Mouse (Mus musculus): Measurements from ENCODE around the gene Palld. TPM values are rescaled to one million over a fixed set of nuclear protein-coding genes. Genes with fewer than 3 reads are reported as not detected.

Palld gene
- 95.3 and 96.7 TPM in 2 replicates for polyA plus RNA-seq (2016; fragmentation: Nextera tagmentation; extraction: Ambion mirVana)

DNA sequence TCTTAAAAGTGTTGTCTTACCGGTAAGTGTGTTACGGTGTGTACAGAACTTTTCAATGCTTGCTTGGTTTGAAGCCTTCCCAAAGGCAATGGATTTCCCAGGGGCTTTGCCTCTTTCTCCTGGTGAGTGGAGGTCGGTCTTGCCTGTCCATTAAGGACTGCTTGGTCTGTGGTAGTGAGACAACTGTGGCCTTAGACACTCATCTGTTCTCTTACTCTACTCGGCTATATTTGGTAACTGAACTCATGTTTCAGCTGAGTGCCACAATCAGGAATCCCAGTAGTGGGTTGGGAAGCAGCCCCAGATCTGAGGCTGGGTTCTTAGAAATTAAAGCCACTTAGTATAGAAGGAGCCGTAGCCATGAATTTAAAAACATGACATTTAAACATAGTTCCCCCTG lies at the start of gene Palld:
TSS of gene Palld (minus strand) at position 170 of the 400 bp plus-strand sequence.
- no peaks in the 10 kb centered on the region for H3K4me1 ChIP-seq (replicated peaks)
- 86% methylated on average over 5 of the region's 5 CpGs for WGBS
- no peaks in the 10 kb centered on the region for H3K27me3 ChIP-seq
- H3K4me2 ChIP-seq, result no peak within 1 kb of the TSS
- no peaks in the 10 kb centered on the region for H3K9me3 ChIP-seq
- no peak within 1 kb of the TSS for H3K4me3 ChIP-seq (replicated peaks)
- H3K27ac ChIP-seq, result no peak within 1 kb of the TSS
- H3K36me3 ChIP-seq, result no peaks in the 10 kb centered on the region
- ATAC-seq (ENCODE audit: insufficient number of reproducible peaks, insufficient read depth, low FRiP score, low TSS enrichment, low read depth), result no peak
- no peak within 1 kb of the TSS for H3K9ac ChIP-seq (replicated peaks)

GRCm38 (mm10) chr8:61937576-61937975 lies 35.1 kb upstream of the Palld start:
- no peak overlapping the region for H3K9ac ChIP-seq (replicated peaks)
- H3K9me3 ChIP-seq, result no peaks in the 10 kb centered on the region
- ATAC-seq (ENCODE audit: insufficient number of reproducible peaks, insufficient read depth, low FRiP score, low TSS enrichment, low read depth), result no peak

GRCm38 (mm10) chr8:61933243-61933642 lies 30.8 kb upstream of the Palld start:
- Histone ChIP-seq H3K27me3 (peaks cover 4% of the 10 kb centered on the region; the same call in 1 of the 2 replicates), H3K4me2 (no peak overlapping the region), H3K27ac (no peak overlapping the region), H3K9me3 (no peaks in the 10 kb centered on the region), H3K36me3 (no peaks in the 10 kb centered on the region), H3K4me1 (replicated peaks) (0 out of 2 replicates have a peak, but pooled peaks cover 2% of the 10 kb centered on the region), H3K4me3 (replicated peaks) (no peak overlapping the region), H3K9ac (replicated peaks) (no peak overlapping the region)
- WGBS, result 35% methylated on average over 2 of the region's 2 CpGs
- no peak for ATAC-seq (ENCODE audit: insufficient number of reproducible peaks, insufficient read depth, low FRiP score, low TSS enrichment, low read depth)

More at GRCm38 (mm10) chr8:61937576-61937975, 35.1 kb upstream of the Palld start:
- Histone ChIP-seq H3K27ac (no peak overlapping the region), H3K36me3 (no peaks in the 10 kb centered on the region), H3K4me1 (replicated peaks) (no peaks in the 10 kb centered on the region), H3K4me3 (replicated peaks) (no peak overlapping the region), H3K27me3 (no peaks in the 10 kb centered on the region), H3K4me2 (no peak overlapping the region)
- WGBS, result 58% methylated on average over 2 of the region's 2 CpGs

DNA sequence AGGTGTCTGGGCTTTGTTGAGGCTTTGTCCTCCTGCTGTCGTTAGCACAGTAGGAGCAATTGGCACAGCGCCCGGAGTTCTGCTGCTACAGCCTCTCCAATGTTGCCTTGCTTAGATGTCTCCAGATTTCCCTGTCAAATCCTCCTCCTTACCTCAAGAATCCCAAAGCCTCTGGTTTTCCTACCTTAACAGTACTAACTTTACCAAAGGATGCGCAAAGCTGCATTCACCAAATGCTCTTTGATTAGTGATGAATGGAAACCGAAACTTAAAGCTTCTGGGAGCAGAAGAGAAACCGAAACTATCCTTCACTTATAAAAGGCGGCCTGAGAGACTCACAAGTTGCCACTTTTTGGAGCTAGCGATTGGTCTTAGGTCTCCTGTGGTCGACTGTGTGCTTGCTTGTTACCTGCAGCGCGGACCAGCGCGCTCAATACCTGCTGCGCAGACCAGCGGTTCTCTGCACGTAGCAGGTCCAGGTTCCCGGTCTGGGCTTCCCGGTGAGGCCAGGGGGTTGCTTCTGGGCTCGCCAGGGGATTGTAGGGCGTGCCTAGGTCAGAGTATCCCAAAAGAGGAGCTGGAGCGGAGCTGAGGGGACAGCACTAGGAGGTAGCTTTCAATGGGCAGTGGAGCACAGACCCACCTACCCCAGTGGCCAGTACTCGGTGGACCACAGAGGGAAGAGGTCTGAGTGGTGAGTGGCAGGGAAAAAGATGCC lies 25.4 kb upstream of the Palld start, which contains the start of gene Ddx60:
TSS of gene Ddx60 (plus strand) at position 311 of the 718 bp plus-strand sequence.
- WGBS, result 9% methylated on average over 22 of the region's 22 CpGs
- peak within 1 kb of the TSS; percentile 47 for H3K4me3 ChIP-seq (replicated peaks)
- H3K36me3 ChIP-seq, result no peaks in the 10 kb centered on the region
- H3K4me1 ChIP-seq (replicated peaks), result 0 out of 2 replicates have a peak, but pooled peaks cover 8% of the 10 kb centered on the region
- H3K27me3 ChIP-seq, result peaks cover 16% of the 10 kb centered on the region
- H3K9ac ChIP-seq (replicated peaks), result peak within 1 kb of the TSS; percentile 42
- no peaks in the 10 kb centered on the region for H3K9me3 ChIP-seq
- no peak within 1 kb of the TSS for H3K27ac ChIP-seq
- H3K4me2 ChIP-seq, result peak within 1 kb of the TSS; percentile 75
- peak; percentile 47; the same call in 1 of the 2 replicates for ATAC-seq (ENCODE audit: insufficient number of reproducible peaks, insufficient read depth, low FRiP score, low TSS enrichment, low read depth)

DNA sequence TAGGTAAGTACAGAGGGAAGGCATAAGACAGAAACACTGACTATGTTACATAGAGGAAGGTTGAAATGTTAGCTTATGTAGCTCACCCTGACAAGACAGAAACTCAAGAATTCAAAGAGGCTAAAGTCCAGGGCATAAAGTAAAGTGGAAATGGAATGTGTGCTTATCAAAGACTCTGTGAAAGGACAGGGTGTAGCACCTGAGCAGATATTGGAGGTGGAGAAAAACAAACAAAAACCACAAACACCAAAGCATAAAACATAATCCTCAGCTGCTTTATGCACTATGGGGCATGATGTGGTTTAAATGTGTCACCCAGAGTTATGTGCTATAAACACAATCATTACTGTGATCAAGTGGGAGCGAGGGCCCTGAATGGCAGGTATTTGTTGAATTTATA lies 22.0 kb upstream of the Palld start:
- no peak for ATAC-seq (ENCODE audit: insufficient number of reproducible peaks, insufficient read depth, low FRiP score, low TSS enrichment, low read depth)
- Histone ChIP-seq H3K9ac (replicated peaks) (no peak overlapping the region), H3K9me3 (no peaks in the 10 kb centered on the region), H3K27me3 (peaks cover 16% of the 10 kb centered on the region), H3K36me3 (no peaks in the 10 kb centered on the region), H3K4me2 (no peak overlapping the region), H3K27ac (no peak overlapping the region), H3K4me3 (replicated peaks) (no peak overlapping the region), H3K4me1 (replicated peaks) (peaks cover 8% of the 10 kb centered on the region; the same call in 1 of the 2 replicates)
- WGBS, result 75% methylated on average over 1 of the region's 1 CpGs

DNA sequence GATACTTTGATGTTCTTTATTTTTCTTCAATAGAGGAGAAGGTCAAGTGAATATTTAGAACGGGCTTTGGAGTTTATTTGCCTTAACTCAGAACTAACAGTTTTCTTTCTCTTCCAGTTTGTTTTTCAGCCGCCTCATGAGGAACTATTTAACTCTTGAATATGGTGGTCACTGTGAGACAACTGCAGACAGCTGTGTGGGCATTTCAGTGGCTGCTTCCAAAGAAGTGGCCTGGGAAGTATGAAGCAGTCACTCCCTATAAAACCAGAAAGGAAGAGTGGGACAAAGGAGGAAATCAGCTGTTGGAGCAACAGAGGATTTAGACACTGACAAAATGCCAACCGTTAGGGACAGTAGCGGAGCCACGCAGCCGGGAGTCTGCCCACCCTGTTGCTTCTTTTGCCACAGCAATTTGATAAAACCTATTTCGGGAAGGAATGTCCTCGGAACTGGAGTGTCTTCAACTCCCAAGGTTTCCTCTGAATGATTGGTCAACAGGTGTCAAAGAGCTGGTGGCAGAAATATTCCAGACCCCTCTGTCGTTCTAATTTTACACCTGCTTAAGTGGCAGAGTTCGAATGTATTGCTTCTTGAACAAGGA lies 19.1 kb upstream of the Palld start:
- H3K27ac ChIP-seq, result no peak overlapping the region
- 70% methylated on average over 10 of the region's 10 CpGs for WGBS
- no peaks in the 10 kb centered on the region for H3K9me3 ChIP-seq
- 0 out of 2 replicates have a peak, but pooled peaks cover 1% of the 10 kb centered on the region for H3K27me3 ChIP-seq
- no peak overlapping the region for H3K4me3 ChIP-seq (replicated peaks)
- no peak overlapping the region for H3K9ac ChIP-seq (replicated peaks)
- ATAC-seq (ENCODE audit: insufficient number of reproducible peaks, insufficient read depth, low FRiP score, low TSS enrichment, low read depth), result no peak
- no peaks in the 10 kb centered on the region; the same call in 1 of the 2 replicates for H3K4me1 ChIP-seq (replicated peaks)
- no peaks in the 10 kb centered on the region for H3K36me3 ChIP-seq
- no peak overlapping the region for H3K4me2 ChIP-seq

- Histone ChIP-seq H3K9ac (replicated peaks) (no peak overlapping the region), H3K27me3 (no peaks in the 10 kb centered on the region), H3K27ac (no peak overlapping the region), H3K36me3 (no peaks in the 10 kb centered on the region), H3K4me1 (replicated peaks) (no peaks in the 10 kb centered on the region; the same call in 1 of the 2 replicates), H3K9me3 (no peaks in the 10 kb centered on the region), H3K4me3 (replicated peaks) (no peak overlapping the region), H3K4me2 (no peak overlapping the region)
- ATAC-seq (ENCODE audit: insufficient number of reproducible peaks, insufficient read depth, low FRiP score, low TSS enrichment, low read depth), result no peak
- 74% methylated on average over 7 of the region's 7 CpGs for WGBS
These were observed 17.9 kb upstream of the Palld start for GRCm38 (mm10) chr8:61920389-61920788.

GRCm38 (mm10) chr8:61919145-61919788 lies 16.8 kb upstream of the Palld start:
- Histone ChIP-seq H3K9ac (replicated peaks) (no peak overlapping the region), H3K9me3 (no peaks in the 10 kb centered on the region), H3K4me3 (replicated peaks) (no peak overlapping the region), H3K27ac (no peak overlapping the region), H3K27me3 (no peaks in the 10 kb centered on the region), H3K4me1 (replicated peaks) (no peaks in the 10 kb centered on the region; the same call in 1 of the 2 replicates), H3K36me3 (no peaks in the 10 kb centered on the region), H3K4me2 (no peak overlapping the region)
- ATAC-seq (ENCODE audit: insufficient number of reproducible peaks, insufficient read depth, low FRiP score, low TSS enrichment, low read depth), result no peak
- WGBS, result 77% methylated on average over 2 of the region's 2 CpGs

- H3K9me3 ChIP-seq, result no peaks in the 10 kb centered on the region
- H3K4me1 ChIP-seq (replicated peaks), result no peaks in the 10 kb centered on the region; the same call in 1 of the 2 replicates
- H3K4me3 ChIP-seq (replicated peaks), result no peak overlapping the region
- 82% methylated on average over 4 of the region's 4 CpGs for WGBS
- ATAC-seq (ENCODE audit: insufficient number of reproducible peaks, insufficient read depth, low FRiP score, low TSS enrichment, low read depth), result no peak
- no peaks in the 10 kb centered on the region for H3K36me3 ChIP-seq
- H3K9ac ChIP-seq (replicated peaks), result no peak overlapping the region
- H3K27me3 ChIP-seq, result no peaks in the 10 kb centered on the region
- no peak overlapping the region for H3K4me2 ChIP-seq
- H3K27ac ChIP-seq, result no peak overlapping the region
These were observed 14.8 kb upstream of the Palld start for GRCm38 (mm10) chr8:61917287-61917686.

- no peaks in the 10 kb centered on the region for H3K36me3 ChIP-seq
- H3K27ac ChIP-seq, result no peak overlapping the region
- no peaks in the 10 kb centered on the region for H3K9me3 ChIP-seq
- ATAC-seq (ENCODE audit: insufficient number of reproducible peaks, insufficient read depth, low FRiP score, low TSS enrichment, low read depth), result no peak
- no peak overlapping the region for H3K4me3 ChIP-seq (replicated peaks)
- no peaks in the 10 kb centered on the region for H3K4me1 ChIP-seq (replicated peaks)
- H3K27me3 ChIP-seq, result no peaks in the 10 kb centered on the region
- WGBS, result 81% methylated on average over 9 of the region's 9 CpGs
- no peak overlapping the region for H3K9ac ChIP-seq (replicated peaks)
- no peak overlapping the region for H3K4me2 ChIP-seq
These were observed 11.5 kb upstream of the Palld start for GRCm38 (mm10) chr8:61913957-61914356.

- Histone ChIP-seq H3K27ac (no peak overlapping the region), H3K9ac (replicated peaks) (no peak overlapping the region), H3K36me3 (no peaks in the 10 kb centered on the region), H3K4me2 (no peak overlapping the region), H3K27me3 (no peaks in the 10 kb centered on the region), H3K4me1 (replicated peaks) (no peaks in the 10 kb centered on the region), H3K4me3 (replicated peaks) (no peak overlapping the region), H3K9me3 (no peaks in the 10 kb centered on the region)
- ATAC-seq (ENCODE audit: insufficient number of reproducible peaks, insufficient read depth, low FRiP score, low TSS enrichment, low read depth), result no peak
- 89% methylated on average over 5 of the region's 5 CpGs for WGBS
These were observed 10.3 kb upstream of the Palld start for GRCm38 (mm10) chr8:61912817-61913216.
